Mouse (Mus musculus): ENCODE data around the gene Zdhhc23. TPM values are rescaled to one million over a fixed set of nuclear protein-coding genes. Genes with fewer than 3 reads are reported as not detected.

Zdhhc23 gene
- polyA plus RNA-seq, 1 experiment from 2014 or later = 0.66 TPM

- H3K36me3 ChIP-seq = no peaks in the 10 kb centered on the region; the same call in 1 of the 2 replicates
- no peak for ATAC-seq
- no peaks in the 10 kb centered on the region; the same call in 1 of the 2 replicates for H3K4me1 ChIP-seq
- no peak overlapping the region for H3K27ac ChIP-seq
- 72% methylated on average over 13 of the region's 13 CpGs for WGBS (ENCODE audit: insufficient replicate concordance)
- H3K9ac ChIP-seq = no peak overlapping the region
- no peak overlapping the region for H3K4me3 ChIP-seq
- no peaks in the 10 kb centered on the region for H3K9me3 ChIP-seq (replicated peaks)
- no peak overlapping the region for H3K4me2 ChIP-seq
- no peaks in the 10 kb centered on the region for H3K27me3 ChIP-seq (replicated peaks)
Measured at GRCm38 (mm10) chr16:43965781-43966389, 13.7 kb downstream of the Zdhhc23 start.

- Histone ChIP-seq H3K9ac (no peak overlapping the region), H3K27me3 (replicated peaks) (no peaks in the 10 kb centered on the region), H3K4me3 (no peak overlapping the region), H3K4me1 (no peaks in the 10 kb centered on the region; the same call in 1 of the 2 replicates), H3K4me2 (no peak overlapping the region), H3K36me3 (peaks cover 6% of the 10 kb centered on the region; the same call in 1 of the 2 replicates), H3K27ac (no peak overlapping the region), H3K9me3 (replicated peaks) (no peaks in the 10 kb centered on the region)
- ATAC-seq = no peak
- 69% methylated on average over 3 of the region's 3 CpGs for WGBS (ENCODE audit: insufficient replicate concordance)
Measured at GRCm38 (mm10) chr16:43963780-43964179, 15.8 kb downstream of the Zdhhc23 start.

- H3K27me3 ChIP-seq (replicated peaks) = no peaks in the 10 kb centered on the region
- peaks cover 7% of the 10 kb centered on the region; the same call in 1 of the 2 replicates for H3K36me3 ChIP-seq
- no peaks in the 10 kb centered on the region; the same call in 1 of the 2 replicates for H3K4me1 ChIP-seq
- no peak overlapping the region for H3K27ac ChIP-seq
- no peaks in the 10 kb centered on the region for H3K9me3 ChIP-seq (replicated peaks)
- no peak overlapping the region for H3K4me2 ChIP-seq
- WGBS (ENCODE audit: insufficient replicate concordance) = 83% methylated on average over 9 of the region's 9 CpGs
- no peak overlapping the region for H3K9ac ChIP-seq
- H3K4me3 ChIP-seq = no peak overlapping the region
- no peak for ATAC-seq
Measured at GRCm38 (mm10) chr16:43963291-43963690, 16.3 kb downstream of the Zdhhc23 start.

GRCm38 (mm10) chr16:43958038-43958437 is 21.6 kb downstream of the Zdhhc23 start:
- no peaks in the 10 kb centered on the region; the same call in 1 of the 2 replicates for H3K4me1 ChIP-seq
- 69% methylated on average over 4 of the region's 4 CpGs for WGBS (ENCODE audit: insufficient replicate concordance)
- peaks cover 19% of the 10 kb centered on the region; the same call in 1 of the 2 replicates for H3K36me3 ChIP-seq
- no peak overlapping the region for H3K27ac ChIP-seq
- no peak for ATAC-seq
- H3K9me3 ChIP-seq (replicated peaks) = no peaks in the 10 kb centered on the region
- no peak overlapping the region for H3K9ac ChIP-seq
- H3K4me3 ChIP-seq = no peak overlapping the region
- H3K27me3 ChIP-seq (replicated peaks) = no peaks in the 10 kb centered on the region
- no peak overlapping the region for H3K4me2 ChIP-seq

- Histone ChIP-seq H3K27ac (no peak overlapping the region), H3K36me3 (peaks cover 13% of the 10 kb centered on the region; the same call in 1 of the 2 replicates), H3K27me3 (replicated peaks) (no peaks in the 10 kb centered on the region), H3K4me2 (no peak overlapping the region), H3K4me3 (no peak overlapping the region), H3K4me1 (peaks cover 7% of the 10 kb centered on the region; the same call in 1 of the 2 replicates), H3K9ac (no peak overlapping the region), H3K9me3 (replicated peaks) (no peaks in the 10 kb centered on the region)
- ATAC-seq = no peak
- WGBS (ENCODE audit: insufficient replicate concordance) = 39% methylated on average over 6 of the region's 6 CpGs
Measured at GRCm38 (mm10) chr16:43954913-43955312, 24.7 kb downstream of the Zdhhc23 start.

- no peak overlapping the region for H3K9ac ChIP-seq
- 19% methylated on average over 4 of the region's 4 CpGs for WGBS (ENCODE audit: insufficient replicate concordance)
- H3K4me2 ChIP-seq = no peak overlapping the region
- H3K4me3 ChIP-seq = no peak overlapping the region
- no peaks in the 10 kb centered on the region for H3K36me3 ChIP-seq
- no peak overlapping the region for H3K27ac ChIP-seq
- H3K4me1 ChIP-seq = peaks cover 7% of the 10 kb centered on the region; the same call in 1 of the 2 replicates
- no peak for ATAC-seq
- H3K27me3 ChIP-seq (replicated peaks) = no peaks in the 10 kb centered on the region
- H3K9me3 ChIP-seq (replicated peaks) = no peaks in the 10 kb centered on the region
Measured at GRCm38 (mm10) chr16:43951591-43951990, 28.0 kb downstream of the Zdhhc23 start.

- 53% methylated on average over 3 of the region's 3 CpGs for WGBS (ENCODE audit: insufficient replicate concordance)
- H3K27ac ChIP-seq = no peak overlapping the region
Measured at GRCm38 (mm10) chr16:43945869-43946268, 33.7 kb downstream of the Zdhhc23 start.

GRCm38 (mm10) chr16:43945351-43945750 is 34.2 kb downstream of the Zdhhc23 start:
- Histone ChIP-seq H3K9ac (no peak overlapping the region), H3K36me3 (no peaks in the 10 kb centered on the region), H3K27ac (no peak overlapping the region), H3K4me3 (no peak overlapping the region), H3K4me1 (no peaks in the 10 kb centered on the region), H3K9me3 (replicated peaks) (no peaks in the 10 kb centered on the region), H3K27me3 (replicated peaks) (no peaks in the 10 kb centered on the region), H3K4me2 (no peak overlapping the region)
- no peak for ATAC-seq
- 73% methylated on average over 3 of the region's 3 CpGs for WGBS (ENCODE audit: insufficient replicate concordance)

More at GRCm38 (mm10) chr16:43945869-43946268, 33.7 kb downstream of the Zdhhc23 start:
- Histone ChIP-seq H3K36me3 (no peaks in the 10 kb centered on the region), H3K9ac (no peak overlapping the region), H3K4me2 (no peak overlapping the region), H3K4me3 (no peak overlapping the region), H3K27me3 (replicated peaks) (no peaks in the 10 kb centered on the region), H3K9me3 (replicated peaks) (no peaks in the 10 kb centered on the region), H3K4me1 (no peaks in the 10 kb centered on the region)
- no peak for ATAC-seq

GRCm38 (mm10) chr16:43940846-43941245 is 38.7 kb downstream of the Zdhhc23 start:
- no peak overlapping the region for H3K4me3 ChIP-seq
- H3K27me3 ChIP-seq (replicated peaks) = no peaks in the 10 kb centered on the region
- H3K9ac ChIP-seq = no peak overlapping the region
- no peaks in the 10 kb centered on the region for H3K36me3 ChIP-seq
- ATAC-seq = no peak
- no peak overlapping the region for H3K4me2 ChIP-seq
- WGBS (ENCODE audit: insufficient replicate concordance) = 90% methylated on average over 4 of the region's 4 CpGs
- H3K27ac ChIP-seq = no peak overlapping the region
- H3K9me3 ChIP-seq (replicated peaks) = no peaks in the 10 kb centered on the region
- H3K4me1 ChIP-seq = peaks cover 6% of the 10 kb centered on the region

GRCm38 (mm10) chr16:43935892-43936291 is 43.7 kb downstream of the Zdhhc23 start:
- Histone ChIP-seq H3K27me3 (replicated peaks) (no peaks in the 10 kb centered on the region), H3K36me3 (no peaks in the 10 kb centered on the region), H3K4me3 (no peak overlapping the region), H3K27ac (no peak overlapping the region), H3K4me1 (peaks cover 6% of the 10 kb centered on the region), H3K4me2 (no peak overlapping the region), H3K9me3 (replicated peaks) (no peaks in the 10 kb centered on the region), H3K9ac (no peak overlapping the region)
- 60% methylated on average over 3 of the region's 3 CpGs for WGBS (ENCODE audit: insufficient replicate concordance)
- ATAC-seq = no peak

GRCm38 (mm10) chr16:43935367-43935766 is 44.2 kb downstream of the Zdhhc23 start:
- ATAC-seq = no peak
- H3K27ac ChIP-seq = no peak overlapping the region
- H3K36me3 ChIP-seq = no peaks in the 10 kb centered on the region
- no peak overlapping the region for H3K9ac ChIP-seq
- no peak overlapping the region for H3K4me3 ChIP-seq
- peaks cover 6% of the 10 kb centered on the region for H3K4me1 ChIP-seq
- H3K4me2 ChIP-seq = no peak overlapping the region
- no peaks in the 10 kb centered on the region for H3K9me3 ChIP-seq (replicated peaks)
- 78% methylated on average over 3 of the region's 3 CpGs for WGBS (ENCODE audit: insufficient replicate concordance)
- no peaks in the 10 kb centered on the region for H3K27me3 ChIP-seq (replicated peaks)

GRCm38 (mm10) chr16:43934856-43935255 is 44.7 kb downstream of the Zdhhc23 start:
- Histone ChIP-seq H3K27ac (no peak overlapping the region), H3K4me1 (peaks cover 6% of the 10 kb centered on the region), H3K4me3 (no peak overlapping the region), H3K9ac (no peak overlapping the region), H3K4me2 (no peak overlapping the region), H3K9me3 (replicated peaks) (no peaks in the 10 kb centered on the region), H3K27me3 (replicated peaks) (no peaks in the 10 kb centered on the region), H3K36me3 (no peaks in the 10 kb centered on the region)
- no peak for ATAC-seq
- WGBS (ENCODE audit: insufficient replicate concordance) = 77% methylated on average over 8 of the region's 8 CpGs

GRCm38 (mm10) chr16:43933041-43933440 is 46.5 kb downstream of the Zdhhc23 start:
- no peaks in the 10 kb centered on the region for H3K36me3 ChIP-seq
- H3K27ac ChIP-seq = no peak overlapping the region
- H3K4me1 ChIP-seq = peaks cover 6% of the 10 kb centered on the region
- no peak overlapping the region for H3K9ac ChIP-seq
- no peak overlapping the region for H3K4me2 ChIP-seq
- 76% methylated on average over 6 of the region's 6 CpGs for WGBS (ENCODE audit: insufficient replicate concordance)
- no peaks in the 10 kb centered on the region for H3K9me3 ChIP-seq (replicated peaks)
- H3K27me3 ChIP-seq (replicated peaks) = no peaks in the 10 kb centered on the region
- ATAC-seq = no peak
- no peak overlapping the region for H3K4me3 ChIP-seq

Data from liver, embryonic 12.5 days (tissue).